Mouse (Mus musculus) thymus, adult 18-20 months (tissue): Measurements from ENCODE around the gene Gm11562.

ENCODE experiments used
- DNase-seq, 2 experiments: peaks; one replicate each; pipeline ENCODE4 v3.0.0; 2022; ENCODE audit warnings: mixed read lengths in 2 of 2

Gene Gm11562

GRCm38 (mm10) chr11:99583245-99583704 is 37.0 kb downstream of the Gm11562 start, which contains the start of gene Krtap1-4:
Krtap1-4 (minus strand) TSS chr11:99583654.
- DNase-seq, result no peak

GRCm38 (mm10) chr11:99581564-99581963 is 38.7 kb downstream of the Gm11562 start:
- DNase-seq, result no peak

GRCm38 (mm10) chr11:99581051-99581450 is 39.2 kb downstream of the Gm11562 start:
- no peak for DNase-seq

GRCm38 (mm10) chr11:99580636-99581035 is 39.6 kb downstream of the Gm11562 start, which contains the start of gene Krtap1-5:
Krtap1-5 (minus strand) TSS chr11:99581016.
- DNase-seq, result no peak

GRCm38 (mm10) chr11:99574106-99574505 is 46.1 kb downstream of the Gm11562 start:
- peak; percentile 11 to 16 for DNase-seq

GRCm38 (mm10) chr11:99573164-99573563 is 47.1 kb downstream of the Gm11562 start:
- no peak for DNase-seq
